25 mouse cellular contexts compared by ENCODE assay signal in genomic region chr2:152159487-152159886, GRCm38 (mm10). TPM values are rescaled to one million over a fixed set of nuclear protein-coding genes. Genes with fewer than 3 reads are reported as not detected.
DNase-seq lines count a peak whose midpoint lies in the region; TF ChIP-seq lines count a peak whose summit lies in the region.
"Had no signal": no experiment of that assay in that cellular context is flagged by ENCODE, and none has a peak within 500 bp of the region (broad histone marks: within the 10 kb centered on the region; RNA-seq: fewer than 3 reads in every experiment).

No protein-coding gene starts in this region.

- H3K9ac ChIP-seq in ES-E14 (ENCODE audit: insufficient read depth, low read depth, low read length, poor library complexity, severe bottlenecking), result no peak overlapping the region
- H3K9ac ChIP-seq: forebrain, embryonic 12.5 days; forebrain, embryonic 15.5 days; heart, embryonic 12.5 days; heart, embryonic 15.5 days; hindbrain, embryonic 14.5 days had no signal

- H3K9me3 ChIP-seq in ES-E14 (ENCODE audit: control insufficient read depth, insufficient read depth, low read depth, low read length), result no peaks in the 10 kb centered on the region
- H3K9me3 ChIP-seq: forebrain, embryonic 15.5 days; heart, embryonic 15.5 days had no signal

- peaks cover 8 to 17% of the 10 kb centered on the region in 2 experiments; a peak in 3 of 4 replicates for H3K4me1 ChIP-seq in ES-E14 (ENCODE audit: control insufficient read depth in 2 of 2, insufficient read depth in 2 of 2, low read length in 2 of 2, poor library complexity in 1 of 2)
- H3K4me1 ChIP-seq: forebrain, embryonic 15.5 days; heart, embryonic 15.5 days had no signal

- in situ Hi-C loops in ES-E14 (cut with MboI; ENCODE audit: low sequenced_read_pairs in 2 of 2, unreplicated experiment in 2 of 2), result no loop called here

- H3K4me3 ChIP-seq in layer of hippocampus, adult 2 months, result no peak overlapping the region
- H3K4me3 ChIP-seq in ES-E14 (ENCODE audit: insufficient read depth in 1 of 2, low read depth in 1 of 2, low read length in 2 of 2, poor library complexity in 1 of 2, severe bottlenecking in 1 of 2), result no peak overlapping the region
- H3K4me3 ChIP-seq: forebrain, embryonic 12.5 days; forebrain, embryonic 15.5 days; heart, embryonic 12.5 days; heart, embryonic 15.5 days had no signal

- intact Hi-C loops in heart, postnatal 25 days (cut with DNase I), result no loop called here

- no peaks in the 10 kb centered on the region for H3K36me3 ChIP-seq in ES-E14 (ENCODE audit: control insufficient read depth, insufficient read depth, low read length, poor library complexity, severe bottlenecking)
- H3K36me3 ChIP-seq: forebrain, embryonic 12.5 days; forebrain, embryonic 15.5 days; heart, embryonic 12.5 days; heart, embryonic 15.5 days had no signal

- TF ChIP-seq CTCF in layer of hippocampus, adult 2 months (conservative IDR thresholded peaks at IDR 0.05), result 0 out of 2 replicates have a peak, but pooled peaks have one; percentile 8

- DNase-seq in heart, adult 11 months, result peak; percentile 21
- no peak for DNase-seq in heart, postnatal 25 days (ENCODE audit: low spot score)
- DNase-seq in layer of hippocampus, adult 2 months (ENCODE audit: low spot score in 2 of 2), result no peak
- DNase-seq in layer of hippocampus, postnatal 36 days, result no peak
- DNase-seq in ES-E14 (ENCODE audit: low read depth, low spot score) (no peak), ZHBTc4 (ENCODE audit: low read depth, low spot score) (peak; percentile 45)
- DNase-seq in embryo, embryonic 10.5 days (ENCODE audit: low spot score), result no peak
- DNase-seq in spleen, postnatal 10 days (ENCODE audit: low spot score in 2 of 2), result no peak
- DNase-seq: adrenal gland, adult 2 months; adrenal gland, postnatal 14 days; cerebellum, adult 11 months; cerebellum, adult 2 months; cerebellum, postnatal 10 days; cerebellum, postnatal 36 days; gastrocnemius, postnatal 25 days; heart, postnatal 10 days; heart, postnatal 4 days; kidney, adult 11 months; kidney, adult 8-10 months had no signal

- no peak overlapping the region for H3K27ac ChIP-seq in layer of hippocampus, adult 2 months
- no peak overlapping the region for H3K27ac ChIP-seq in ES-E14 (ENCODE audit: insufficient read depth, low read depth, low read length, poor library complexity, severe bottlenecking)
- H3K27ac ChIP-seq: forebrain, embryonic 12.5 days; forebrain, embryonic 15.5 days; heart, embryonic 15.5 days; hindbrain, embryonic 14.5 days; hindbrain, postnatal 0 days had no signal

TF ChIP-seq in ES-E14, 5 proteins besides CTCF, POLR2A, EP300 and RAD21:
- TF ChIP-seq ZC3H11A (IDR thresholded peaks at IDR 0.05; ENCODE audit: borderline replicate concordance, low read depth, low read length) (0 out of 2 replicates have a peak, but pooled peaks have one; percentile 21), MAFK (IDR thresholded peaks at IDR 0.05; ENCODE audit: insufficient read depth, low read depth, low read length) (no peak)

RNA-seq across cellular contexts. Expression of gene Tcf15, which starts 16.1 kb away (rescaled TPM):
- 10 to 100 TPM; 24.3 to 34.0 TPM for total RNA-seq in heart, postnatal 25 days (2021)
- total RNA-seq in layer of hippocampus, adult 2 months (2021), result 1 to 10 TPM; 2.7 to 5.1 TPM
- total RNA-seq in layer of hippocampus, postnatal 36 days (2021), result 1 to 10 TPM; 2.9 to 4.3 TPM
- total RNA-seq in ES-E14 (2012; rRNA removed), result 22.4 and 54.6 TPM in 2 replicates

RNA-seq across cellular contexts. Expression of gene Srxn1, which starts 54.2 kb away (rescaled TPM):
- total RNA-seq in heart, postnatal 25 days (2021), result 10 to 100 TPM; 14.8 to 15.2 TPM
- 10 to 100 TPM; 76.0 to 80.6 TPM for total RNA-seq in layer of hippocampus, adult 2 months (2021)
- total RNA-seq in layer of hippocampus, postnatal 36 days (2021), result 10 to 100 TPM; 71.6 to 77.6 TPM
- total RNA-seq in ES-E14 (2012; rRNA removed), result 16.0 and 18.3 TPM in 2 replicates

Comparison
In these comparisons a context has a peak if more than half of its experiments do, and no peak if none do; other contexts are left out.
1. DNase-seq: peak in heart, adult 11 months (single experiment) and ZHBTc4 (single experiment); none in heart, postnatal 25 days (single experiment), layer of hippocampus, adult 2 months (0 of 2), layer of hippocampus, postnatal 36 days (0 of 2), ES-E14 (single experiment), embryo, embryonic 10.5 days (single experiment) and spleen, postnatal 10 days (0 of 2).